Mouse (Mus musculus): ENCODE data around the gene Rgs4.

The Rgs4 gene

GRCm38 (mm10) chr1:169747473-169747872 is at the start of gene Rgs4:
TSS of gene Rgs4 (minus strand) at chr1:169747642.
- peak; percentile 64 for DNase-seq (ENCODE audit: inconsistent ontology term)

DNA sequence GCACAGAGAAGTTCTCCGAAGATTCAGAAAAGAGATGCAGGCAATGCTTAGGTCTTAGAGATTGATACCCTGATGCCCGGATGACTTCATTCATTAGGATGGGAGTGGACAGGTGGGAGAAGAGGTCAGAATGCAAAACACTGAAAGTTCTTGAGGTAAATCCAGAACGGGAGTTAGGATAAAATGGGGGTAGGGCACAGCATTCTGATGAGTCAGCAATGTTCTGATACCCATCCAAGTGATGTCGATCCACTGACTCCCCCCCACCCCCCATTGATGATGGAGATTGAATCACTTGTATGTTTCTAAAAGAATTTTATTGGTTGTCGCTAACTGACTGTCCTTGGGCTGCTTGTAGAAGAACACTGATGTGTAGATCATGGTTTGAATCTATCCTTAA is 45.0 kb upstream of the Rgs4 start:
- DNase-seq (ENCODE audit: inconsistent ontology term), result no peak

GRCm38 (mm10) chr1:169785981-169786380 is 38.5 kb upstream of the Rgs4 start:
- no peak for DNase-seq (ENCODE audit: inconsistent ontology term)

DNA sequence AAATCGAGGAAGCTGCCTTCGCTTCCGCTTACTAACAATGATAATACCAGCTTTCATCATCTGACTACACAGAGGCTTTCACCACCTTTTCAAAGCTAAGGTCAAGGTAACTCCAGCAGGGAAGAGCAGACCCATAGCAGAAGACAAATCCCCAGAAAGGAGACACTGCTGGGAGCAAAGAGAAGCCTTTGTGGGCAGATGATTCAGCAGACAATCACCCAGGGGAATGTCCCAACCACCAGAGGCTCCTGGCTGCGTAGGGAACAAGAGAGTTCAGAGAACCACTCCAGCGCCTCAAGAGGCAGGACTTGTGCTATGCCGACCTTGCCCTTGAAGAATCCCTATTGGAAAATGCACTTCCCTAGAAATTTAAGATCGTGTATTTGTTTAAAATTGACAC is 29.1 kb upstream of the Rgs4 start:
- peak; percentile 65 for DNase-seq (ENCODE audit: inconsistent ontology term)

- no peak for DNase-seq (ENCODE audit: inconsistent ontology term)
These were observed 17.1 kb upstream of the Rgs4 start for GRCm38 (mm10) chr1:169764619-169764955.

DNA sequence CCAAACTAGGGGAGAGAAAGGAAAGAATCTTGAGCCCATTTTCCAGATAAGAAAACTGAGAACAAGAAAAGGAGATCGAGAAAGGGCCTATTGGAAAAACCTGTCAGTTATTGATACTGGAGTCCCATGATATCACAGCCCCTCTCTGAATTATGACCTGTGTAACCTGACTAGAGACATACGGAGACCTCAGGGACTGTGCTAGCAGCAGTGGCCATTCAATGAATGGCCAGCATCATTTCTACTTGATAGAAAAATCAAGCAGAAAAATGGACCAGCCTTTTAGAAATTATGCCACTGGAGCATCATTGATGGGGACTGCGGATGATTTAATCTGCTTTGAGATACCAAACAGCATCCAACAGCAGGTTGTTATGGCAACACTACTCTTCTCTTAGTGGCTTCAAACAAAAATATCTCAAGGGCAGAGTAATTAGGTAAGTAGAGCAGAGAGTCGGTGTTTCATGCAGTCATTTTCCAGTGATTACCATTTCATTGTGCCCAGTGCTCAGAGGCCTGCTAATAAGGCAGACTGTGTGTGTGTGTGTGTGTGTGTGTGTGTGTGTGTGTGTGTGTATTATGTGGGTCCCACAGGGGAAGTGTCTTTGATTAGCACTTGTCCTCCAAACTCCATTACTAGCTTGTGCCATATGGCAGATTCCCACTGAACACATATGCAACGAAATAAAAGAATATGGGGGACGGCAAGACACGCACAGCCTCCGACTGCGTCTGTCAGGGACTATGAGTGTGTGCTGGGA is 16.6 kb upstream of the Rgs4 start:
- DNase-seq (ENCODE audit: inconsistent ontology term), result peak; percentile 21

DNA sequence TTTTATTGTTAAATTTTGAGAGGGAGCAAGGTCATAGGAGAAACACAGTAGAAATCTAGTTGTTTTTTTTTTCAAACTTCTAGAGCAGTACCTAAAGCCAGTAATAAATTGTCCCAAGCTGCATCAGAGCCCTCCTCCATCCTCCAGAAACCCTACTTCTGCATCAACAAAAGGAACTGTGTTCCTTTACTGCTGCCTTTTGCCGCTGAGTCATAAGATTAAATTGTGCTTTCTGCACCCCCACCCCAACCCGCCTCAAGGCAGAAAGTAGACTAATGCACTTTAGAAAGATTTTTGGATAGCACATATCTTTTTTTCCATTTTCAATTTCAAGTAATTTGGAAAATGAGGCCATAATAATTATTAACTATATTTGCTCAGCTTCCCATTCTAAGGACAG is 15.1 kb upstream of the Rgs4 start:
- DNase-seq (ENCODE audit: inconsistent ontology term), result no peak

- no peak for DNase-seq (ENCODE audit: inconsistent ontology term)
These were observed 9.1 kb upstream of the Rgs4 start for GRCm38 (mm10) chr1:169756532-169756931.

GRCm38 (mm10) chr1:169752395-169752794 is 5.0 kb upstream of the Rgs4 start:
- no peak for DNase-seq (ENCODE audit: inconsistent ontology term)

GRCm38 (mm10) chr1:169748439-169748838 is 997 bp upstream of the Rgs4 start:
- DNase-seq (ENCODE audit: inconsistent ontology term), result no peak

DNA sequence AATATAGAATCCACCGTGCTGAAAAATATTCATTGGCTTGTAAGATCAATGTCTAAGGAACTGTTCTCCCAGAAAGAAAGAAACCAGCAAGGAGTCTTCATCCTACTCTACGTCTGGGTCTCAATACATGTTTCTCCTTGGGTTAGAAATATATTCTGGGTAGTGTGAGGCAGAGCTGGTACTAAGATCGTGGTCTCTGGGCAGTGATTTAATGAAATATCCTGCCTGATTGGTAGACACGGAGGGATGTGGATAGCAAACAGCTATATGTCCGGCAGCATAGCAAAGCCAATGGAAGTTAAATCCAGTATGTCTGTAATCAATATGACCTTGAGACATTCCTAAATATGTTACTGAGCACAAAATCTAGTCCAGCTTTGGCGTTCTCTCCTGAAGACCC is 460 bp upstream of the Rgs4 start:
- DNase-seq (ENCODE audit: inconsistent ontology term), result no peak

GRCm38 (mm10) chr1:169741147-169741546 is 6.3 kb downstream of the Rgs4 start:
- no peak for DNase-seq (ENCODE audit: inconsistent ontology term)

DNA sequence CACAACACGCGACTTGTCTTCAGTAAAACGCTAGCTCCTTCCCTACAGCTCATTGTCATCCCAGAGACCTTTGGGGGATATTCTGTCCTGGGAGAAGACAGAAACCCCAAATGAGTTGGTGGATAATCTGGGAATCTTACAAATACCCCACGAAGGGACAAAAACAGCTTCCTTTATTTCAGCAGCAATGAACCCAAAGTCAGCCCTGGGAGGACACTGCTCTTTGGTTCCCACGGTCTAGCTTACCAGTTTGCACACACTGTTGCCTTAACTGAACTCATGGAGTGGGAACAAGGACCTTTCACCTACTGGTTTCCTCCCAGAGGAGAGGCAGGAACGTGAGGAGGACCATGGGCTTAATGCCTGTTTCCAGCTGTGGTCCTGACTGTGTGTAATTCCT is 10.2 kb downstream of the Rgs4 start:
- DNase-seq (ENCODE audit: inconsistent ontology term), result no peak

DNA sequence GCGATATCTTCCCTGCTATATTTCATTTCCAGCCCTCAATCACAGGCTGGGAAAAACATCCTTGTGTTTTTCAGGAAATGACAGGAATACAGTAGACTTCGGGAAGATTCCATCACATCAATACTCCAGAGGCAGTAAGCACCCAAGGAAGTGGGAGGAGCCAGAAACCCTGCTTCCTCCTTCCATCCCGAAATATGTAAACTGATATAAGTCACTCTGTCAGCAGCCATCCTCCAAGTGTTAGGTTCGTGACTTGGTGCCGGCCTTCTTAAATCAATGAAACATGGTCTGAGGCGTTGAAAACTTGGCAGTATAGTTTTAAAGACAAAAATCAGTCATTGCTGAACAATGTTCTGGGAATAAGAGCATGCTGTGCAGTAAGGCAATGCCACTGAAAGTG is 11.3 kb downstream of the Rgs4 start:
- no peak for DNase-seq (ENCODE audit: inconsistent ontology term)

DNA sequence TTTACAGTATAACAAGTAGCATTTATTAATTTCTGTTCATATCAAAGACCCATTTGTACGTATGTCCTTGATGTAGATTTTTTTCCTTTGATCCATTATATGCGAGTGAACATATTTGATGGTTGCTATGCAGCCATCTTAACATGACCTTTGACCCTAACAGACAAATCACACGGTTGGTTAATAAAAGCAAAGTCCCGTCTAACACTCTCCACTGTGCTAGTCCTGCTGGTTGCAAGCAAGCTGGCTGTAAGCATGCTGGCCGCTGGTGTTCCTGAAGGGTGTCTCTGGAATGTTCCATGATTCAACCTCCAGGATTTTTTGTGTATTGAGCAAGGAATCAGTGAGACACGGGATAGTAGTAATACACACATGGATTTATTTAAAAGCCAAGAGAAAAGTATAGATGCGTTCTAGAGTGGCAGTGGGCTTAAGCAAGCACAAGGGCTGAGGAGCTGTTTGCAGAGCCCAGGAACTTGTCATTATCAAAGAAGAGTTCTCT is 16.8 kb downstream of the Rgs4 start:
- DNase-seq (ENCODE audit: inconsistent ontology term), result no peak

DNA sequence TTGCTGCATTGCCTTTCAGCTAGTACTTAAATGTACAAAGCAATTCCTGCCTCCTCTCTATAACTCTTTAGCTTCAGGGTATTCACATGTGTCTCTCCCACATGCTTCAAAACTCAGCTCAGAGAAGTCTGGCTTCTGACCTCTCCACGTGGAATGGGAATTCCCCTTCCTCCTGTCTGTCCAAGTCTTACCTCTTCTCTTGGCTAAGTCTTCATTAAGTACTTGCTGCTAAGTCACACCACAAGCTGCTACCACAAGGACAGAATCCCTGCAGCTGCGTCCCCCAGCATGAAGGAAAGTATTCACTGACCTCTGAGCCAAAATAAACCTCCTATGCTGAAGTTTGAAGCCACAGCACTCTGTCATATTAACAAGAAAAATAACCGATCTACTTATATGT is 21.1 kb downstream of the Rgs4 start:
- no peak for DNase-seq (ENCODE audit: inconsistent ontology term)

- no peak for DNase-seq (ENCODE audit: inconsistent ontology term)
These were observed 25.6 kb downstream of the Rgs4 start for GRCm38 (mm10) chr1:169721836-169722235.

- DNase-seq (ENCODE audit: inconsistent ontology term), result no peak
These were observed 42.9 kb downstream of the Rgs4 start for GRCm38 (mm10) chr1:169704395-169705087.

DNA sequence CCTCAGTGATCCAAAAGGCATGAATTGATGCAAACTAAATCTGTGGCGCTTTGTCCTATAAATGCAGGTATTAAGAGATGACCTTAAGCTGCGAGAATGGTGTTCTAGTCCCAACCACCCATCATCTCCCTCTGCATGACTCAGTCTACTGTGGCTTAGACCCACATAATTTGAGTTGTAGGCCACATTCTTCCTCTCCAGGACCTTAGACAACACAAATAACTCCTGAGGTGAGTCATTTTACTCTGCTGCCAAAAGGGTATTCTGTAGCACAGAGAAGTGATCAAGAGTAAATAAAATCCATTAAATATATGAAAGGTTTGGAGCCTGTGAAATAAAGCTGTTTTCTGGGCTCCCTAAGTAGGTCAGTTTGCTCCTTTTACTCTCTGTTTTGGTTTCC is 48.3 kb downstream of the Rgs4 start:
- peak; percentile 87 for DNase-seq (ENCODE audit: inconsistent ontology term)

DNA sequence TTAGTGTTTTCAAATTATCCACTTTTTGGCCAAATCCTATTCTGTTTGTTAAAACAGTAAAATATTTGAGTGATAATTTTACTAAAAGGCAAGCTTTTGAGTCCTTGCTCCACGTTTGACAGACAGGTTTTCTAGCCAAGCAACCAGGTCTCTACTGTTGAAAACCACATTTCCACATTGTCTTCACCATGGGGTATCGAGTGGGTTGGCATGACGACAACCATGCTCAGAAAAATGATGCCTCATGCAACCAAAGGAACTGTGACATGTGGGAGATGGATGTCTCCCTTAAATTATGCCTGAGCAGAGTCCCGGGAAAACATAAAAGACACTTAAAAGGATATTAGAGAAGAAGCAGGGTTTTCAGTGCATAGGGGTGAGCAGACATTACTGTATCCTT is 50.2 kb downstream of the Rgs4 start:
- DNase-seq (ENCODE audit: inconsistent ontology term), result no peak

DNA sequence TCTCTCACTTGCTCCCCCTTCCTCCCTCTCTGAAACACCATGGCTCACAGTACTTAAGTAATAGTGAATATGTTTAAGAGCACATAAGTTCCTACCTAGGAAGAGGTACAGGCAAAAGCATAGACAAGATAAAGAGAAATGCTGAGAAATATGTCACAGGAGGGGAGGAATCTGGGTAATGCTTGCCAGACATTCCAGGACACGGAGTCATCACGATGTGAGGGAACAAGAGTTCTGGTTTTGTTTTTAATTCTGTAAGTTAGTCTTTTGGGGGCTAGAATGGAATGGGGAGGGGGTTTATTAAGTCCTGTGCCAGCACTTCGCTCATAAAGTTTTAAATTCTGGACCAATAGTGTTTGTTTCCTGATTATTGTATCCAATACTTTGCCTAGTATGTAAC is 52.1 kb downstream of the Rgs4 start:
- DNase-seq (ENCODE audit: inconsistent ontology term), result peak; percentile 74

- DNase-seq (ENCODE audit: inconsistent ontology term), result peak; percentile 27
These were observed 53.9 kb downstream of the Rgs4 start for GRCm38 (mm10) chr1:169693537-169693936.

DNA sequence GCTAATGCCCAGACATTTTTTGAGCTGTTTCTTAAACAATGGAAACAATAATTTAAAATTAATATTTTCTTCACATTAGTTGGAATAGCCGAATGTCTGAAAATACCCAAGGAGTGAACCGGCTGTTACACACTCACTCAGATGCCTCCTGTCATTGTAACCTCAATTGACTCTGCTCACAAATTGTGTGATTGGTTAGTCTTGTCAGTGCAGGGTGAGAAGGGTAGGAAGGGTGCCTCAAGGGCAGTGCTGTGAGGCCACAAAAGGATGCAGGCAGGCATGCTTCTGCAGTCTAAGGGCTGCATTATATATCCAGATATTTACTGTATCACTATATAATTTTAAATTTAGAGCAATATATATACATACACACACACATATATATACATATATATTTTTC is 54.4 kb downstream of the Rgs4 start:
- DNase-seq (ENCODE audit: inconsistent ontology term), result no peak
